Mouse (Mus musculus) ZHBTc4 (cell line): ENCODE results near the gene Tmem35b.
"Not testable (repeated sequence)": the region's sequence is repeated elsewhere in the genome, so short reads cannot be mapped to it uniquely, and the experiment has no call there.

Experiments used
- DNase-seq: peaks from one replicate; pipeline ENCODE4 v3.0.0-alpha.2; 2011; ENCODE audit warnings: low read depth, low spot score

Gene Tmem35b

DNA sequence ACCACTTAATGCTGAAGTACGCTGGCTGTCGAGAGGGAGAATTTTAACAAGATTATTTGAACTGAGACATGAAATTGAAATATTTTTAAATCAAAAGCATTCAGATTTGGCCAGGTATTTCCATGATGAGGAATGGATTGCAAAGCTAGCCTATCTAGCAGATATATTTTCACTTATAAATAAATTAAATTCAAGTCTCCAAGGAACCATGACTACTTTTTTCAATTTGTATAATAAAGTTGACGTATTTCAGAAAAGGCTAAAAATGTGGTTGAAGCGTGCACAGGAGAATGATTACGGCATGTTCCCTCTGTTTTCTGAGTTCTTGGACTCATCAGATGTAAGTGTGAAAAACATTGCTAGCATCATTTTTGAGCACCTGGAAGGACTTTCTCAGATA lies at the start of gene Tmem35b:
Gene Tmem35b, plus strand, starts transcription at position 301 of the 400 bp plus-strand sequence.
- no peak for DNase-seq

DNA sequence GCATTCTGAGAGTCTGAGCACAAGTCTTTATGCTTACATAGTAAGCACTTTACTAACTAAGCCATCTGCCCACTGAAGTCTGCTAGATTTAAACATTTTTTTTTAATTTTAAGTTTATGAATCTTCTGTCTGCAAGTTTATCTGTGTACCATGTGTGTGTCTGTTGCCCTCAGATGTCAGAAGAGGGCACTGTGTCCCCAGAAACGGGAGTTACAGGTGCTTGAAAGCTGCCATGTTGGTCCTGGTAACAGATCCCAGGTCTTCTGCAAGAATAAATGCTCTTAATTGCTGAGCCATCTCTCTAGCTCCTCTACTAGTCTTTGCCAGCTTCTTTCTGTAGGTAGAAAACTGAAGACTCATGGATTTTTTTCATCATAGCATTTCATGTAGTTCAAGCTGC lies 48.6 kb upstream of the Tmem35b start:
- peak; percentile 62 for DNase-seq

DNA sequence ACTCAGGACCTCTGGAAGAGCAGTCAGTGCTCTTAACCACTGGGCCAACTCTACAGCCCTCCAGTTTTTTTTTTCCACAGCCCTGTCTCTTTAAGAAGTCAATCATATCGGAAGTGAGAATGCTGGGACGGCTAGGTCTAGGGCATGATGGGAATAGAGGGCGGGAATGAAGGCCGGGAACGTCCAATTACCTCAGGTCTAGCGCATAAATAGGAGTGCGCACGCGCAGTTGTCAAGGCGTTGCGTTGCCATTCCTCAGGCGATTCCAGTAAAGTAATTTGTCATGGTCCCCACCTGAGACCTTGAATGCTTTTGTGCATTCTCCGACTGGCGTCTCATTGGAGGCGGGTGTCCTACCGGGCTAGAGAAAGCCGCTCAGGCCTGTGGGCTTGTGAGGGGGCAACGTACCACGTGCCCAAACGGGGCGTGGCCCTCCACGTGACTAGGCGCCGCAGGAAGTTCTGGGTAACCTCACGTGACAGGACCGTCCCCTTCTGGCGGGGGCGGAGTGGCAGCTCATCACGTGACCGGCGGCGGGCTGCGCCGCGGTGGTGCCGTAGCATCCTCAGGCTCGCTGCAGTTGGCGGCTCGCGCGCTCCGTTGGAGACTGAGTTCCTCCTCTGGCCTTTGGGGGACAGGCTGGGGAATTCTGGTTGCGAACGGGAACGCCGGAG lies 46.5 kb upstream of the Tmem35b start, which contains the start of gene Zmym6:
Gene Zmym6, plus strand, starts transcription at position 509 of the 674 bp plus-strand sequence.
- DNase-seq, result peak; percentile 99

DNA sequence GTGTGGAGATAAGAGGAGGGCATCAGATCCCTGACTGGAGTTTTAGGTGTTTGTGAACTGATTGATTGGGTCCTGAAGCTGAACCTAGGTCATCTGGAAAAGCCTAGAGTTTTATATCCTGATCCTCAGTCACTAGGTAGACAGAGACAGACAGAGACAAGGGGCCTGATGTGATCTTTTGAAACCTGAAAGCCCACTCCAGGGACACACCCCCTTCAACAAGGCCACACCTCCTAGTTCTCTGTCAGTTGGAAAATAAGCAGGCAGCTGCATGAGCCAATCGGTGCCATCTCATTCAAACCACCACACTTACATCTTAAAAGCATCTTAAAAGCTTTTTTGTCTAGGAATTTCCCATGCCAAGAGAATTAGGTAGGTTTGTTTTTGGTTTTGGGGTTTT lies 42.7 kb upstream of the Tmem35b start:
- DNase-seq, result peak; percentile 50

DNA sequence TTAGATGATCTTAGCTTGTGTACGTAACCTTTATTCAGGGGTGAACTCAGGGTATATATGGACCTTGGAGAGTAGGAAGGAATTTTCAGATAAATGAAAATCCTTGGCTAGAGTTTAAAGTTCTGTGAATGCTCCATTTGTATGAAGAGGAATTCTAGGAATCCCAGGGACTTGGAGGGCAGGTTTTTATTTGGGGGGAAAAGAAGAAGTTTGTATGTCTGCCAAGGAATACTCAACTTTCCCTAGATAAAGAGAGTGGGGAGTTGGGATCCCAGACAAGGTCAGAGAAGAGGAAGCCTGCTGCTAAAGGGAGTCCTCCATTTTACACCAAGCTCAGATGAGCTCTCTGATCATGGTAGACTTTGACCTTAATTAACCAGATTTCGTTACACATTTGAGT lies 40.4 kb upstream of the Tmem35b start:
- DNase-seq, result no peak

DNA sequence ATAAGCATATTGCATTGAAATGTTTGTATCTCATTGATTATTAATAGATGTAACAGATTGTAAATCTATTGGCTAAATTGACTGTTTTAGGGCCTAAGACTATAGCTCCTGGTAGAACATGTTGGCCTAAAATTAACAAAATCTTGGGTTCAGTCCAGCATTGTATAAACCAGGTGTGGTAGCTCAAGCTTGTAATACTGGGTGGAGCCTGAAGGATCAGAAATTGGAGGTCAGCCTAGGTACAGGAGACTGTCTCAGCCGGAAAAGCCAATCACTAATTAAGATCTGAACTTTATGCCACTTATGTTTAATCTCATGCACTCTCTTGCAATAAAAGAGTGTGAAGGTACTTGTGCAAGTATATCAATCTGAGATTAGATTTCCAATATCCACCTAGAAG lies 37.7 kb upstream of the Tmem35b start:
- DNase-seq, result no peak

DNA sequence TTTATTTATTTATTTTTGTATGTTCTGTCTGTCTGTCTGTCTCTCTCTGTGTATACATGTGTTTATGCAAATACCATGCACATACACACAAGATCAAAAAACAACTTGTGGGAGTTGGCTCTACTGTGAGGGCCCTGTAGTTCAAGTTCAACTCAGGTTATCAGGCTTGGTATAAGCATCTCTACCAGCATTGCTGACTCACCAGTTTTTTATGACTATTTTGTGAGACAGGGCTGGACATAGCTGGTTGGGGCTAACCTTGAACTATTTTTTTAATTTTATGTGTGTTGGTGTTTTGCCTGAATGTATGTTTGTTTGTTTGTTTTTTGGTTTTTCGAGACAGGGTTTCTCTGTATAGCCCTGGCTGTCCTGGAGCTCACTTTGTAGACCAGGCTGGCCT lies 32.3 kb upstream of the Tmem35b start:
- no peak for DNase-seq

DNA sequence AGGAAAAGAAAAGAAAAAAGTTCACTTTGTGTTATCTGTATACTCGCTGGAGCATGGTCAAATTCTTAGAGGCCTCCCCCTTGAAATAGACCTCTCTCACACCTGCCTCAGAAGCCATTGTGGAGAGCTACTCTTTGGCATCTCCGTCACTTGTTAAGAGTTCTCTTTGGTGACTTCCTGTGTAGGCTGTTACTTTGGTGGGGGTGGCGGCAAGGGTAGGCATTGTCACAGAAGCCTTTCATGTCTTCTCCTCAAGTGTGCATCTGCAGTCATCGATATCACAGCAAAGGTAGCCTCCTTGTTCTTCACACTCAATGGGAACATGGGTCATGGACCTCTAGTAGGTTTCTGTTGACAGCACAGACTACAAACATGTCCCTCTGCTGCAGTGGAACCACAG lies 28.4 kb upstream of the Tmem35b start:
- DNase-seq, result no peak

DNA sequence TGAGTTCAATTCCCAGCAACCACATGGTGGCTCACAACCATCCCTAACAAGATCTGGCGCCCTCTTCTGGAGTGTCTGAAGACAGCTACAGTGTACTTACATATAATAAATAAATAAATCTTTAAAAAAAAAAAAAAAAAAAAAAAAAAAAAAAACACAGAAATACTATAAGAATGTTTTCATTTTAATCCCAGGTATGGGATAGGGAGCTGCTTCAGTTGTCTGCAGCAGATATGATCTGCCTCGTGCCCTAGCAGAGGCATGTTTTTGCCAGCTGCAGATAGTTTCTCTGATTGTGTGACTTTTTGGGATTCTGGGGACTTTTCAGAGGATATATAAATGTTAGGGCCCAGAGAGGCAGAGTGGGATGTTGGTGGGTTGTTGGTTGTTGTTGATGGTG lies 23.9 kb upstream of the Tmem35b start:
- DNase-seq, result not testable (repeated sequence)

DNA sequence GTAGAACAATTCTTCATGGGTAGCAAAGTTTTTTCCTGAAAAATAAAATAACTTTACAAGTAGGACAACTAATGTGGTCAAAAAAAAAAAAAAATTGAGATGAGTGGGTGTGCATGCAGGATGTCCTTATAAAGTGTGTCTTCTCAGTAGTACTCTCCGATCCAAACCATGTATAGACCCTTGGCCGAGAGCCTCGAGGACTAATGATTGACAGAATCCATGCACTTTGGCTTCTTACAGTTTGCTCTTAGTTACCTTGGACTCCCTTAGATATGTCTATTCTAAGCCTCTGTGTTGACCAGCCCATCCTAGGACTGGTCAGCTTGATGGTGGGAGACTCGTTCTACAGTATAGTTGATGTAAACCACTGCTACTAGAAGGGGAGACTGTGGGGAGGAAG lies 15.9 kb upstream of the Tmem35b start:
- no peak for DNase-seq

DNA sequence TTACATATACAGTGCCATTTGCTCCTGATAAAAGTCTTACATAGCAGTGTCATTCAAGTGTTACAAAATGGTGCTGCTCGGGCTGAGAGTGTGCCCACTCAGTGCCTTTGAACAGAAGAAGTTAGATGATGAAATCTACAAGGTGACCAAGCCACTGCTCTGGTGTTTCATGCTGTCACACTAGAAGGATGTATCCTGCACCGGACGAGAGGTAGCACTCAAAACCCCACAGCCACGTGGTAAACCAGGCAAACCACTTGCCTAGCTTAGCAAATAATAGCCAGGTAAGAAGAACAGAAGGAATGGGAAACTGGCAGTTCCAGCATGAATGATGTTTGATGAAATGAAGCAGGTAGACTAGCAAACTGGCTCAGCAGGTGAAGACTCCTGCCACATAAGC lies 12.9 kb upstream of the Tmem35b start:
- DNase-seq, result no peak

DNA sequence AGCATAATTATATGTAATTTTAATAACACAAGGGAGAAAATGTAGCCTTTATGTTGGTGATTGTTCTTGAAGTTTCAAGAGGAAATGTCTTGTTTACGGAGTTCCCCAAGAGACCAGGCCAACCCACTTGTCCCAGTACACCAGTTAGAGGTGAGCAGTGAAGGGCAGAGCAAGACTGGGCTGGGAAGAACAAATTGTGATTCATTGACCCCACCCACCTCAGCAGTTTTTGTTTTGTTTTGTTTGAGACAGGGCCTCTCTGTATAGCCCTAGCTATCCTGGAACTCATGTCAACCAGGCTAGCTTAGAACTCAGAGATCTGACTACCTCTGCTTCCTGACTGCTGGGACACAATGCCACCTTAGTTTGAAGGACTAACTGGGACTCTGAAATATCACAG lies 840 bp downstream of the Tmem35b start:
- DNase-seq, result peak; percentile 90

DNA sequence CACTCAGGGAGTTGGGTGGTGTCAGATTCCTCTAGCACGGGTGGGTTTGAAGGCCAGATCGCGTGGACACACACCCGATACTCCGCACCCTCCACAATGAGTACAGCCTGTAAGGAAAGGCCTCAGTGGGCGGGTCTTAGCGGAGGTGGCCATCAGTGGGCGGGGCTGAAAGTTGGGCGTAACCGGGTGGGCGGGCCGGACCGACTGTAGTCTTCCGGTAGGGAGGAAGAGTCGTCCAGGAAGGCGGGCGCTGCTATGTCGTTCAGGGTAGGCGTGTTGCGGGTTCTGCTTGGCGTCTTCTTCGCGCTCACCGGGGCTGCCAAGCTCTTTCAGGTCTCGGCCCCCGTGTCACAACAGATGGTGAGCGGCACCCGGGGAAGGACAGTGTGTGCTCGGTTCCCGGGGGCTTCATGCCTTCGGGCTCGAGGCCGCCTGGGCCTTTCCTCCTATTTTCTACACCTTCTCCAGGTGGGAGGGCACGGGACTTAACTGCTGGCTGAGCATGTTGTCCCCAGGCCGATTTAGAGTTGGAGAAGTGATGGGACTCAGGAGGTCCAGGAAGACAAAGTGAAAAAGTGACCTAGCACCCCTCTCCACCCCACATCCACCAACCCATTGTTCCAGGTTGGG lies 2.5 kb downstream of the Tmem35b start:
- peak; percentile 97 for DNase-seq

DNA sequence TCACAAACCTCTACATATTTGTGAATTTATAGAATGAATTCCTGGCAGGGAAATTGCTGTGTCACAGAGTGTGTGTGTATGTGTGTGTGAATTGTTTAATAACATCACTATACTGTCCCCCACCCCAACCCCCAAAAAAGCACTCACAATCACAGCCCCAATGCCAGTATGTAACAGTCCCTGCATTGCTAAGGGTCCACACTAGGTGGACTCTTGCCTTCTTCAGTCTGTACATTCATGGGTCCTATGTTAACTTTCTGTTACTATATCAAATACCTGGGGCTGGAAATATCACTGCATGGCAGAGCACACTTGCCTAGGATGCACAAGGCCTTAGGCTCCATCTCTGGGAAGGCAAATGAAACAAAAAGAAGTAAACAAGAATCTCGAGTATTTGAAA lies 11.2 kb downstream of the Tmem35b start:
- no peak for DNase-seq

DNA sequence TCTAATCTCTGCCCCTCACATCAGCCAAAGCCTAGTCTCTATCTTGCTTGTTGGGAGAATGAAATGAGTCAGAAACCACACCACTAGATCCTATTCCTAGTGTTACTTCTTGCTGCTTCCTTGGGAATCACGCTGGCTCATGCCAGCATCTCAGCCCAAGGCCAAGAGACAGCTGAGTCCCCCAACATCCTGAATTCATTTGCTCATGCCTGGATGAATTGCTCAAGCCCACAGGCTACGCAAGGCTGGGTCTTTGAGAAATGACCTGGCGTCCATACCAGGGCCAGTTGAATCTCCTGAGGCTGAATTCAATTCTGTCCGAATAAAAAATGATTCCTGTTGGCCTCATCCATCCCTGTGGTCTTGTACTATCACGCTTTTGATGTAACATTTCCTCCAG lies 14.1 kb downstream of the Tmem35b start:
- DNase-seq, result no peak

DNA sequence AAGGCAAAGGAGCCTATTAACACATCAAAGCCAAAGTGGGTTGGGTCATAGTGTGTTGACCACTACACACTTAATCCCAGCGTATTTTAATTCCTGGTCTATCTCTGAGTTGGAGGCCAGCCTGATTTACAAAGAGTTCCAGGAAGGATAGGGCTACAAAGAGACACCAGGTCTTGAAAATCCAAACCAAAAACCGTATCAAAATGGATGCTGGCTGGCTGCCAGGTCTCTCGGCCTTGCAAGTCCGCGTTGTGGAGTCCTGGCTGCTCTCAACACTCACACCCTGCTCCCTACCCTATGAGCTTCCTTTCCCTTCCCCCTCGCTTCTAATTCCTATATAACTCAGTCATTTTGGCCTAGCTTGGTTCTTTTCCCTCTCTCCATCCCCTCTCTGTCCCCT lies 15.0 kb downstream of the Tmem35b start:
- DNase-seq, result peak; percentile 92

DNA sequence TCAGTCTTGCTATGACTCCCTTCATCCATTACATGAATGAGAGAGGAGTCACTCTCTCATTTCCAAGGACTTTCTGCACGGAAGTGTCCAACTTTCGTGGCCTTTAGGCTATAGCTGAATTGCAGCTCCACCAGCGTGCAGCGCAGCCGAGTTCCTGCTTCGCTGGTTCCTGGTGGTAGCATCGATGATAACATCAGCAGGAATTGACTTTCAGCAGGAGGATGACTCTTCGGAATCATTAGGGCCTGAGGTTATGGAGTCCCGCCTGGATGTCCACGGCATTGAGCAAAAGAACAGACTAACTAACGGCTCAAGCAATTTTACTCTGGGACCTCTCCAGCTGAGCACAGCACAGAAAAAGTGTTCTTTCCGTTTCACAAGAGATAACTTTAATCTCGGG lies 26.5 kb downstream of the Tmem35b start:
- DNase-seq, result no peak

DNA sequence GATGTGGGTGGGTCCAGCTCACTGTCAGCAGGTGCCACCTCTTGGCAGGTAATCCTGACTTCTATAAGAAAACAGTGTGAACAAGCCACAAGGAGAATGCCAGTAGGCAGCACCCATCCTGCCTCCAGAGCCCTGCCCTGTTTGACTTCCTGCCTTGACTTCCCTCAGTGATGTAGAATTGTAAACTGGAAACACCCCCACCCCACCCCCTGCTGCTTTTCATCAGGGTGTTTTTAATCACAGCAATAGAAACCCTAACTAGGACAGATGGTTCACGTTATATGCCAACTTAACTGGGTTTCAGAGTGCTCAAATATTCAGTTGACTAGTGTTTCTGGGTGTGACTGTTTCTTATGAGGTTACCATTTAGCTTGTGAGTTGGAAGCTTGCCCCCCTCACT lies 29.9 kb downstream of the Tmem35b start:
- peak; percentile 63 for DNase-seq

DNA sequence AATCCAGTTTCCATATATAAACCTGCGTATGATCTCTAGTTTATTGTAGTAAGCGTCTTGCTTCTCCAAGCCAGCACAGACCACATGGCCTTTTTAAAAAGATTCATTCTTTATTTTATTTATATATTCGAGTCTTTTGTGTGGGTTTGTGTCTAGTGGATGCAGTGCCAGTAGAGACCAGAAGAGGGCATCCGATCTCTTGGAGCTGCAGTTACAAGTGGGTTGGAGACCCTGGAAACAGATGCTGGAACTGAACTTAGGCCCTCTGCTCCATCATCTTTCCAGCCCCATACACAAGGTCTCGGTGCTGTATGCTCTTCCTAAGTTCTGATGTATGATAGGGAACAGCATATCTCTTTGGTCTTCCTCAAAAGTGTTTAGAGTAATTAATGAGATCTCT lies 32.3 kb downstream of the Tmem35b start:
- DNase-seq, result peak; percentile 87

DNA sequence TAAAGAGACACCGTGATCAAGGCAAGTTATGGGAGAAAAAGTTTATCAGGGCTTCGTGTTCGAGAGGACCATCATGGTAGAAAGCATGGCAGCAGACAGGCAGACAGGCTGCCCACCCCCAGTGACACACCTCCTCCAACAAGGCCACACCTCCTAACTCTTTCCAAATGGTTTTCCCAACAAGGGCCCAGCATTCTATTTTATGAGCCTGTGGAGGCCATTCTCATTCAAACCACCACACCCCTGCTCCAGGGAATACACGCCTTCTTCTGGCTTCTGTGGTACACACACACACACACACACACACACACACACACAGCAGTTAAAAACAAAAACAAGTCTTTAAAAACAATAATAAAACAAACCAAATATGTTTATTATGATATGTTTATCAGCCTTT lies 34.3 kb downstream of the Tmem35b start:
- DNase-seq, result peak; percentile 87

DNA sequence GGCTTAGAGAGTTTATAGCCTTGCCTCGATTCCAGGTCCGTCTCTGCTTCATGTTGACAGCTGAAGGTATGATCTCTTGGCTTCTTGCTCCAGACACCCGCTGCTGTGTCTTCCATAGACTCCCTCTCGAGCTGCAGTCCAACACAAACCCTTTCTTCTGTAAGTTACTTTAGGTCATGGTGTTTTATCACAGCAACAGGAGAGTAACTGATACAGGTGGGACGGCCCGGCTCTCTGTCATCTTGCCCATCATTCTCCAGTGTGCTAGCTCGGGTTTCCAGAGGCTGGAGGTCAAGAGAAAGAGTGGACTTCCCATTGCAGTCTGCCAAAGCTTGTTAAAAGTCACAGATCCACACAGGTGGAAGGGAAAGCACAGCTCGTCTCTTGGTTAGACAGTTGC lies 40.4 kb downstream of the Tmem35b start:
- no peak for DNase-seq

DNA sequence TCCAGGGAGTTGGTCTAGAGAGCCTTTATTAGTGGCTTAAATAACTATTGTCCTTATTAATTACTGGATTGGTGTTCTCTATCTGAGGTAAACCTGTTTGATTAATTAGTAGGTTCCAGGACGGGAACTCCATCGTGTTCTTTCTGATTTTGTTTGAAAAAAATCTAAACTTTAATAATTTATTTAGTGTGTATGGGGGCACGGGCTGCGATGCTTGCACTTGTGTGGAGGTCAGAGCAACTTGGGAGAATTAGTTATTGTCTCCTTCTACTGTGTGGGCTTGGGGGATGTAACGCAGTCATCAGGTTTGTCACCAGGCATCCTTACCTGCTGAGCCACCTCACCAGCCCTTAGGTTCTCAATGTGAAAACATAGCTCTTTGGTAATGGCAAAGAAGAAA lies 43.6 kb downstream of the Tmem35b start:
- DNase-seq, result no peak

DNA sequence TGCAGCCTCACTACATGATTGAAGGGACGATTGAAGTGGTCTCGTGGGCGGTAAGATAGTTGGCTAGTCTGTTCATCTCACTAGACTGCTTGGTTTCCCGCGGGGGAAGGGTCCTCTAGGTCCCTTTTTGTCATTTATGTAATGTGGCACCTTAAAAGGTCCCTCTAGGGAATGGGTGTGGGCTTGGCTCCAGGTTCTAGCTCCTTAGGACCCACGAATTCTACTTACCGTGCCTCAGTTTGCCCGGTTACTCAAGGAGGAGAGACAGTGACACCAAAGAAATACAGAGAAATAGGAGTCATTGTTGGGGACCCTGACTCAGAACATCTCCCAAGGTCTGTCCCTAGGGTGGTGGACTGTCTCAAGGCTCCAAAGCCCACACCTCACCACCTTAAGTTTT lies 44.2 kb downstream of the Tmem35b start:
- DNase-seq, result no peak
